Comparison of ENCODE assay signal across 8 mouse cellular contexts in the genomic region with DNA sequence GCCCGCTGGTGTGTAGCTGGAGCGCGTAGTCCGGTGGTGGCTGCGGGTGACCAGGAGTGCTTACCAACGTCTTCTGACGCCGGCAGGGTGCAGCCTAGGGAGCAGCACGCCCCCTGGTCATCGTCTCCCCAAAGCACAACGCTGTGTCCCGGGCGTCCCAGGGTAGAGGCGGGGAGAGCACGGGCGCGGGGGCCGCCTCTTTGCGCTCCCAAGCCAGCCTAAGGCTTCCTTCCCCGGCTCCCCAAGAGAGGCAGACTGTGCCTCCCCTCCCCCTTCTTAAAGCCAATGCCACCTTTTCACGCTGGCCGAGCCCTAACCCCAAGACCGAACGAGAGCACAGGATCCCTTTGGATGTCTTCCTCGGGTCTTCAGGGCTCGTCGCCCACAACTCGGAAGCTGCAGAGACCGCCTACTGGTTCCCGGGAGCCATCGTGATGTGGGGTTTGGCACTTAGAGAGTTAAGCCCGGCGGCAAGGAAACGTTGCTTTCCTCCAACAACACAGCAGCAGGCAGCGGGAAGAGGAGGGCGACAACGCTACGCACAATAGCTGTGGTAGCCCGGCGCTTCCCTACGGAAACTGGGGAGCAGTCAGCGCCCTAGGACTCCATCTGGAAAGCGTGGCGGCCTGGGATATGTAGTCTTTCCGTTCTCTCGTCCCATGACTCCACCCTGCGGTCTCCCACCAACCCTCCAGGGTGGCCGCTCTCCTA. TPM values are rescaled to one million over a fixed set of nuclear protein-coding genes. Genes with fewer than 3 reads are reported as not detected.
DNase-seq lines count a peak whose midpoint lies in the region; ATAC-seq lines count a peak whose summit lies in the region.

Gene Ophn1, minus strand, starts transcription at position 620 of the 711 bp plus-strand sequence.

- H3K4me2 ChIP-seq in intestine, embryonic 16.5 days (ENCODE audit: low read depth, low read length) = peak within 1 kb of the TSS; percentile 53

- peak within 1 kb of the TSS; percentile 58 for H3K4me3 ChIP-seq in intestine, embryonic 16.5 days (ENCODE audit: low read length)
- peak within 1 kb of the TSS; percentile 94 for H3K4me3 ChIP-seq in megakaryocyte, embryonic 14.5 days (replicated peaks)

- 18% methylated on average over 41 of the region's 48 CpGs for WGBS in intestine, embryonic 16.5 days

- H3K36me3 ChIP-seq in intestine, embryonic 16.5 days (ENCODE audit: control insufficient read depth, insufficient read depth, low read length) = no peaks in the 10 kb centered on the region
- peaks cover 4% of the 10 kb centered on the region for H3K36me3 ChIP-seq in megakaryocyte, embryonic 14.5 days (replicated peaks; ENCODE audit: low read length)

- H3K27me3 ChIP-seq in intestine, embryonic 16.5 days (replicated peaks; ENCODE audit: control insufficient read depth, insufficient read depth, low read length) = no peaks in the 10 kb centered on the region
- peaks cover 14% of the 10 kb centered on the region for H3K27me3 ChIP-seq in megakaryocyte, embryonic 14.5 days (replicated peaks)

- no peaks in the 10 kb centered on the region for H3K9me3 ChIP-seq in intestine, embryonic 16.5 days (ENCODE audit: control insufficient read depth, low read length)
- no peaks in the 10 kb centered on the region for H3K9me3 ChIP-seq in megakaryocyte, embryonic 14.5 days

- intact Hi-C loops in gastrocnemius, postnatal 36 days (cut with DNase I) = no loop called here
- intact Hi-C loops in left cerebral cortex, postnatal 14 days (cut with DNase I) = no loop called here

- peak; percentile 93 for ATAC-seq in intestine, embryonic 16.5 days

- DNase-seq in adrenal gland, postnatal 14 days = peak; percentile 82
- DNase-seq in embryo, embryonic 11 days = peak; percentile 75
- peak; percentile 51 to 59 for DNase-seq in gastrocnemius, postnatal 36 days
- peak; percentile 75 to 79 for DNase-seq in left cerebral cortex, postnatal 14 days (ENCODE audit: low spot score in 2 of 2)
- DNase-seq in right cerebral cortex, postnatal 25 days = peak; percentile 72
- no peak for DNase-seq in natural killer cell, adult 2 months (ENCODE audit: low spot score in 2 of 2)

- peak within 1 kb of the TSS; percentile 66 for H3K9ac ChIP-seq in intestine, embryonic 16.5 days (ENCODE audit: low read depth, low read length)

- H3K27ac ChIP-seq in intestine, embryonic 16.5 days (ENCODE audit: low read length) = peak within 1 kb of the TSS; percentile 68

- no peaks in the 10 kb centered on the region for H3K4me1 ChIP-seq in intestine, embryonic 16.5 days (ENCODE audit: control insufficient read depth, insufficient read depth, low read length)
- peaks cover 11% of the 10 kb centered on the region; the same call in 1 of the 2 replicates for H3K4me1 ChIP-seq in megakaryocyte, embryonic 14.5 days

RNA-seq across cellular contexts. Expression of gene Ophn1, which starts in this region (rescaled TPM):
- total RNA-seq in adrenal gland, postnatal 14 days (2021) = 26.9 and 30.3 TPM in 2 replicates
- 1 to 10 TPM; 3.7 to 3.9 TPM for total RNA-seq in gastrocnemius, postnatal 36 days (2021)
- polyA plus RNA-seq in intestine, embryonic 16.5 days (2015; fragmentation: Nextera tagmentation; extraction: Ambion mirVana) = 8.3 and 9.3 TPM in 2 replicates
- total RNA-seq in left cerebral cortex, postnatal 14 days (2021) = 10 to 100 TPM; 39.0 to 40.5 TPM
- polyA plus RNA-seq in megakaryocyte, embryonic 14.5 days (2012; ENCODE audit: insufficient read depth, low replicate concordance) = 23.1 and 23.9 TPM in 2 replicates

Comparison
In these comparisons a context has a peak if more than half of its experiments do, and no peak if none do; other contexts are left out.
1. DNase-seq: peak in adrenal gland, postnatal 14 days (single experiment), embryo, embryonic 11 days (single experiment), gastrocnemius, postnatal 36 days (2 of 2), left cerebral cortex, postnatal 14 days (2 of 2) and right cerebral cortex, postnatal 25 days (single experiment); none in natural killer cell, adult 2 months (0 of 2).